Mouse (Mus musculus) right cerebral cortex, adult 2 months (tissue): ENCODE results near the gene Pcnx3.

Experiments used
- DNase-seq, 2 experiments: peaks; one replicate each; pipeline ENCODE4 v3.0.0; 2021 to 2022; ENCODE audit warnings: low spot score in 2 of 2

The Pcnx3 gene

GRCm38 (mm10) chr19:5684236-5684635 is 4.5 kb downstream of the Pcnx3 start:
- DNase-seq, result no peak

GRCm38 (mm10) chr19:5680432-5680831 is 8.3 kb downstream of the Pcnx3 start:
- DNase-seq, result no peak

GRCm38 (mm10) chr19:5668372-5668771 is 20.3 kb downstream of the Pcnx3 start:
- no peak for DNase-seq

- DNase-seq, result no peak
Observed at GRCm38 (mm10) chr19:5666386-5666785, 22.3 kb downstream of the Pcnx3 start.

GRCm38 (mm10) chr19:5665465-5665864 is 23.2 kb downstream of the Pcnx3 start:
- no peak for DNase-seq

- DNase-seq, result no peak
Observed at GRCm38 (mm10) chr19:5664669-5665257, 23.9 kb downstream of the Pcnx3 start.

GRCm38 (mm10) chr19:5662981-5663913 is 25.5 kb downstream of the Pcnx3 start, which contains the start of gene Sipa1:
TSS of gene Sipa1 (minus strand) at chr19:5663707.
- peak; percentile 61 to 70 for DNase-seq

- DNase-seq, result no peak
Observed at GRCm38 (mm10) chr19:5662310-5662709, 26.4 kb downstream of the Pcnx3 start.

- DNase-seq, result peak in 1 of 2 experiments; percentile 17
Observed at GRCm38 (mm10) chr19:5660942-5661751, 27.6 kb downstream of the Pcnx3 start.

GRCm38 (mm10) chr19:5654720-5655298 is 33.9 kb downstream of the Pcnx3 start:
- no peak for DNase-seq

- no peak for DNase-seq
Observed at GRCm38 (mm10) chr19:5653969-5654719, 34.6 kb downstream of the Pcnx3 start.

- peak in 1 of 2 experiments; percentile 20 for DNase-seq
Observed at GRCm38 (mm10) chr19:5652570-5652969, 36.1 kb downstream of the Pcnx3 start.

GRCm38 (mm10) chr19:5651502-5652274 is 37.0 kb downstream of the Pcnx3 start:
- no peak for DNase-seq

GRCm38 (mm10) chr19:5649298-5649741 is 39.4 kb downstream of the Pcnx3 start:
- no peak for DNase-seq

GRCm38 (mm10) chr19:5648401-5649297 is 40.1 kb downstream of the Pcnx3 start:
- DNase-seq, result peak; percentile 74 to 83

GRCm38 (mm10) chr19:5647791-5648190 is 40.9 kb downstream of the Pcnx3 start:
- no peak for DNase-seq

- no peak for DNase-seq
Observed at GRCm38 (mm10) chr19:5646731-5647330, 41.9 kb downstream of the Pcnx3 start.

GRCm38 (mm10) chr19:5645280-5645679 is 43.4 kb downstream of the Pcnx3 start:
- DNase-seq, result no peak

GRCm38 (mm10) chr19:5641641-5642040 is 47.1 kb downstream of the Pcnx3 start:
- DNase-seq, result no peak
